ENCODE assay signal across 8 mouse cellular contexts in the genomic region with DNA sequence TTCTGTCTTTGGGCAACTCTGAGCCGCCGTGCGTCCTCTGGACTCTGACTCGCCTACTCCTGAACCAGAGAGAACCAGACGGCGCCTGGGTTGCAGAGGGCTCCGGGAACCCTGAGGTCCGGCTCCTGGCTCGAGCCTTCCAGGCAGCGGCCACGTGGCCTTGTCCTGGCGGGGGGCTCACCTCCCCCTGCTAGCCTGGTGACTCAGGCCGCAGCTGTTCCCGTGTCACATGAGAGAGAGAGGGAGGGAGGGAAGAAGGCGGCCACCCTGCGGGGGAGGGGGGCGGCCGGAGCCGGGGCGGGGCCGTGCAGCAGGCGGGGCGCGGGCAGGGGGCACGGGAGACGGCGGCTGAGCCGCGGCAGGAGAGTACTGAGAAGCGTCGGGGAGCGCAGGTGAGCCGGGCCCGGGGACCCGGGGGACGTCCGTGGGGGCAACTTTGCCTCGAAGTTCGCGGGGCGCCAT. TPM values are rescaled to one million over a fixed set of nuclear protein-coding genes. Genes with fewer than 3 reads are reported as not detected.
DNase-seq lines count a peak whose midpoint lies in the region.

No protein-coding gene starts in this region.

- peaks cover 28% of the 10 kb centered on the region for H3K27me3 ChIP-seq in hindbrain, embryonic 10.5 days (ENCODE audit: insufficient read depth, poor library complexity, severe bottlenecking)

- peak; percentile 98 for DNase-seq in NIH3T3 (ENCODE audit: low read depth)
- DNase-seq in cerebellum, adult 9-11 months = peak; percentile 72
- DNase-seq in frontal cortex, postnatal 10 days (ENCODE audit: low spot score in 2 of 2) = peak; percentile 72 to 78
- peak; percentile 89 for DNase-seq in hindbrain, embryonic 10.5 days (ENCODE audit: low spot score)
- DNase-seq in layer of hippocampus, postnatal 14 days (ENCODE audit: low spot score in 2 of 2) = peak; percentile 63 to 71
- peak; percentile 91 for DNase-seq in lung, postnatal 10 days
- DNase-seq in ovary, postnatal 36 days (ENCODE audit: low spot score) = peak; percentile 88
- no peak for DNase-seq in c-Kit-positive CD71-positive TER-119-positive erythroid progenitor cells, embryonic 14.5 days (ENCODE audit: low spot score)

- peaks cover 49% of the 10 kb centered on the region for H3K4me1 ChIP-seq in hindbrain, embryonic 10.5 days (replicated peaks)

- H3K9me3 ChIP-seq in hindbrain, embryonic 10.5 days = no peaks in the 10 kb centered on the region

- H3K27ac ChIP-seq in hindbrain, embryonic 10.5 days = peak overlapping the region; percentile 94

- WGBS in hindbrain, embryonic 10.5 days = under 1% methylated on average over 40 of the region's 41 CpGs

- peaks cover 24% of the 10 kb centered on the region for H3K36me3 ChIP-seq in hindbrain, embryonic 10.5 days

- peak overlapping the region; percentile 90 for H3K4me3 ChIP-seq in hindbrain, embryonic 10.5 days

RNA-seq across cellular contexts. Expression of gene Cd63, which starts 8.8 kb away (rescaled TPM):
- 240 and 253 TPM in 2 replicates for polyA plus RNA-seq in hindbrain, embryonic 10.5 days (2016; fragmentation: Nextera tagmentation; extraction: Ambion mirVana)
- 10 to 100 TPM; 76.7 to 86.1 TPM for total RNA-seq in layer of hippocampus, postnatal 14 days (2021)

RNA-seq across cellular contexts. Expression of gene Rdh5, which starts 13.1 kb away (rescaled TPM):
- polyA plus RNA-seq in hindbrain, embryonic 10.5 days (2016; fragmentation: Nextera tagmentation; extraction: Ambion mirVana) = 15.8 and 18.7 TPM in 2 replicates
- 1 to 10 TPM; 8.1 to 8.8 TPM for total RNA-seq in layer of hippocampus, postnatal 14 days (2021)

RNA-seq across cellular contexts. Expression of gene Bloc1s1, which starts 14.2 kb away (rescaled TPM):
- 229 and 285 TPM in 2 replicates for polyA plus RNA-seq in hindbrain, embryonic 10.5 days (2016; fragmentation: Nextera tagmentation; extraction: Ambion mirVana)
- total RNA-seq in layer of hippocampus, postnatal 14 days (2021) = 10 to 100 TPM; 96.9 to 98.1 TPM

RNA-seq across cellular contexts. Expression of gene Gdf11, which starts 18.1 kb away (rescaled TPM):
- 8.9 and 11.1 TPM in 2 replicates for polyA plus RNA-seq in hindbrain, embryonic 10.5 days (2016; fragmentation: Nextera tagmentation; extraction: Ambion mirVana)
- total RNA-seq in layer of hippocampus, postnatal 14 days (2021) = 10 to 100 TPM; 23.3 to 26.4 TPM

RNA-seq across cellular contexts. Expression of gene Itga7, which starts 24.0 kb away (rescaled TPM):
- 3.7 and 4.0 TPM in 2 replicates for polyA plus RNA-seq in hindbrain, embryonic 10.5 days (2016; fragmentation: Nextera tagmentation; extraction: Ambion mirVana)
- total RNA-seq in layer of hippocampus, postnatal 14 days (2021) = 10 to 100 TPM; 28.1 to 28.5 TPM
